Mouse (Mus musculus): ENCODE results near the gene Nprl3. TPM values are rescaled to one million over a fixed set of nuclear protein-coding genes. Genes with fewer than 3 reads are reported as not detected.

Nprl3 gene
- polyA plus RNA-seq, 1 experiment from 2014 or later, result 41.2 TPM

DNA sequence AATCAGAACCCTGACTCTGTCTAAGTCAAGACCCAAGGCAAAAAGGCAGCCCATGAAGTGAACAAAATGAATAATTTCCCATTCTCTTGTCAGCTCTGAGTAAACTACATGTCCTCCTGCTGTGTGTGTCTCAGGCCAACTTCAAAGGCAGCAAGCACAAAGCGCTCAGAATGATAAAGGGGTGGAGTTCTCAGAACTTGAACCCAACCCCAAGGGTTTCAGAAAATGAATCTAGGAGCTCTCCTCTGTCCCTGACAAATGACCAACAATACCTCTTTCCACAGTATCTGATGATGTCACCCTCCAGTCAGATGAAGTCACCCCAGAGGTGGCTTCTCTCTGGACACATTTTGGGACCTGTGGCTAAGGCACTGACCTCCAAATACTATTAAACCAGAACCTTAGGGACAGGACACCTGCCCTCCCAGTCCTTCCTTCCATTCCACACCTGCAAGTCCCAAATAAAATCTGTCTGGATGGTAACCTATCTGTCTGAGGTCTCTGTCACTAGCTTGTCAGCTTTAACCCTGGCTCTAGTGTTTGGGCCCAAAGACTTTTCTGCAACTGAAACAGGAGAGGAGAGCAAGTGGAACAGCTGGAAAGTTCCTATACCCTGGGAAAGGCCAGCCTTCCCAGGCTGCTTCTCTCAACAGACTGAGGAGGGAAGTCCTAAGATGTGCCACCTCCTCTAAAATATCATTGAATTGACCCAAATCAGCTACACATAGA, 14.1 kb upstream of the Nprl3 start:
- 81% methylated on average over 1 of the region's 1 CpGs for WGBS
- H3K4me2 ChIP-seq (replicated peaks), result no peak overlapping the region

DNA sequence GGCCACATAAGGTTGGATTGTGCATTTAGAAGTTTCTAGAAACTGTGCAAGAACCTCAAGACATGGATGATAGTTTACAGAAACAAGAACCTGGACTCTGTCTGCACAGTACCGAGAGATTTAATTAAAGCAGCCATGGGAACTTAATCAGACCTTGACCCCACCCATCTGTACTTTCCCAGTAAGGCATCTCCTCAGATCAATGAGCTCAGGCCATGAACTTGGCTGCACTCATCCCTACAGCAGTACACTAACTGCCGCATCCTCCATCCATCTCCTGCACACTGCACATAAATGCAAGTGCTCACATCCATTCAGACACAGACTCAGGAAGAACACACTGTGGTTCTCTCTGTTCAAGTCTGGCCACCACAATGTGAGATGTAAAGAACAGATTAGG, 13.1 kb upstream of the Nprl3 start:
- Histone ChIP-seq H3K9me3 (replicated peaks) (no peaks in the 10 kb centered on the region), H3K9ac (no peak overlapping the region), H3K4me2 (replicated peaks) (no peak overlapping the region), H3K27ac (replicated peaks) (no peak overlapping the region), H3K4me3 (replicated peaks) (no peak overlapping the region), H3K27me3 (0 out of 2 replicates have a peak, but pooled peaks cover 13% of the 10 kb centered on the region), H3K4me1 (no peaks in the 10 kb centered on the region), H3K36me3 (no peaks in the 10 kb centered on the region)
- ATAC-seq (ENCODE audit: insufficient number of reproducible peaks, low FRiP score, low TSS enrichment, low read depth), result no peak
- 57% methylated on average over 2 of the region's 2 CpGs for WGBS

More for the DNA sequence above, 14.1 kb upstream of the Nprl3 start:
- Histone ChIP-seq H3K9me3 (replicated peaks) (no peaks in the 10 kb centered on the region), H3K9ac (no peak overlapping the region), H3K4me1 (no peaks in the 10 kb centered on the region), H3K36me3 (no peaks in the 10 kb centered on the region), H3K4me3 (replicated peaks) (no peak overlapping the region), H3K27ac (replicated peaks) (no peak overlapping the region), H3K27me3 (0 out of 2 replicates have a peak, but pooled peaks cover 13% of the 10 kb centered on the region)
- ATAC-seq (ENCODE audit: insufficient number of reproducible peaks, low FRiP score, low TSS enrichment, low read depth), result no peak

DNA sequence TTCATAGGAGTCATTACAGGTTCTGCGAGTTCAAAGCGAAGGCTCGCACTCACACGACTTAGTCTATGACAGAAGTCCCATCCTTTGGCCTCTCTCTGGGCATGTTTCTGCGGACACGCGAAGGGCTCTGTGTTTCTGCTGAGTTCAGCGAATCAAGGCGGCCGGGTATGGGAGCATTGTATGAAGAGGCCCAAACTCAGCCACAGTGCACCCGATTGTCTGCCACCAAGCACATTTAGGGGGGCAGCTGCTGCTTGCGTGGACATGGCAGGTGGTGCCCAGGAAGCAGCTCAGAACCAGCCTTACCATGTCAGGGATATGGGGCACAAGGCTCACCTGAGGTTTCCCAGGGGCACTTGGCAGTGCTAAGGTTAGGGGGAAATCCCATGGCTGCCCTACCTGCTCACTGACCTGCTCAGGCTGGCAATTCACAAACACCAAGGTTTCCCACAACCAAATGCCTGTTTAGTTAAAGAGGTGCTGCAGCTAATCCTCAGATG, 11.0 kb upstream of the Nprl3 start:
- H3K4me2 ChIP-seq (replicated peaks), result no peak overlapping the region
- no peak overlapping the region for H3K9ac ChIP-seq
- no peaks in the 10 kb centered on the region for H3K9me3 ChIP-seq (replicated peaks)
- no peak overlapping the region for H3K27ac ChIP-seq (replicated peaks)
- H3K36me3 ChIP-seq, result no peaks in the 10 kb centered on the region
- H3K4me3 ChIP-seq (replicated peaks), result no peak overlapping the region
- no peak for ATAC-seq (ENCODE audit: insufficient number of reproducible peaks, low FRiP score, low TSS enrichment, low read depth)
- no peaks in the 10 kb centered on the region for H3K4me1 ChIP-seq
- WGBS, result 74% methylated on average over 12 of the region's 12 CpGs
- 0 out of 2 replicates have a peak, but pooled peaks cover 13% of the 10 kb centered on the region for H3K27me3 ChIP-seq

DNA sequence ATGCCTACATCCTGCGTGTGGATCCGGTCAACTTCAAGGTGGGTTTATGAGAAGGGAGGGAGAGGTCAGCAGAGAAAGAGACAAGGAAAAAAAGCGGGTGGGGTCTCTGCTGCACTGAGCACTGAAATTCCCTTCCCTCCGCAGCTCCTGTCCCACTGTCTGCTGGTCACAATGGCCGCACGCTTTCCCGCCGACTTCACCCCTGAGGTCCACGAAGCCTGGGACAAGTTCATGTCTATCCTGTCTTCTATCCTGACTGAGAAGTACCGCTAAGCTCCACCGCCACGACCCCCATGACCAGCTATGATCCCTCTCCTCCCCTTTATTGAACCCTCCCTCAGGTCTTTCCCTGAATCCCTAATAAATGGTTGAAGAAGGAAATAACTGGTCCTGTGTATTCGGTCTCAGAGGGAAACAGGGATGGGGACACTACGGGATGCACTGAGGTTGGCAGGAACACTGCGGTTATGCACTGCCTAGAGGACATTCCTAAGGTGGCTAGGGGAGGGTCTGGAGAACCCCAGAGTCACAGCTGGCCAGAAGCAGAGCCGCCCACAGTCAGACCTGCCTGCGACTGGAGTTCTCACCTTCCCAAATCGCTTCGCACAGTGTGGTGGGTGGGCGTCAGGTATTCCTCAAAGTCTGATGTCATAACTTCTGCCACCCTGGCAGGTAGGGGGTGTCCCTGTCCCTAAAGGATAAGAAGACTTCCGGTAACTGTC, 10.4 kb upstream of the Nprl3 start:
- 0 out of 2 replicates have a peak, but pooled peaks cover 13% of the 10 kb centered on the region for H3K27me3 ChIP-seq
- 66% methylated on average over 21 of the region's 21 CpGs for WGBS
- ATAC-seq (ENCODE audit: insufficient number of reproducible peaks, low FRiP score, low TSS enrichment, low read depth), result no peak
- H3K4me3 ChIP-seq (replicated peaks), result no peak overlapping the region
- H3K9me3 ChIP-seq (replicated peaks), result no peaks in the 10 kb centered on the region
- H3K36me3 ChIP-seq, result no peaks in the 10 kb centered on the region
- no peaks in the 10 kb centered on the region for H3K4me1 ChIP-seq
- H3K9ac ChIP-seq, result no peak overlapping the region
- H3K27ac ChIP-seq (replicated peaks), result no peak overlapping the region
- no peak overlapping the region for H3K4me2 ChIP-seq (replicated peaks)

DNA sequence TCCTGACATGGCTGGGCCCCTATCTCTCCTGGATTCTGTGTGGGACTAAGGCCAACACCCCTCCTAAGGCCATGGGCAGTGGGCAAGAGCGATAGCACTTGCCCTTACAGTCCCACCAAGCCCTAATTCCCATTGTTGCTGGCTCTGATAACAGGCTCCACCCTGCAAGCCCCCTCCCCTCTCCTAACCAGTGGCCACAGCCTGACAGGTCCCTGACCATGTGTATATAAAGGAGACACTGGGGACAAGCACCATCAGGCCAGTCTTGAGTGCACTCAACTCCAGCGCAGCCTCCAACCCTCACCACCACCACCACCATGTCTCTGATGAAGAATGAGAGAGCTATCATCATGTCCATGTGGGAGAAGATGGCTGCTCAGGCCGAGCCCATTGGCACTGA, 8.8 kb upstream of the Nprl3 start, which contains the start of gene Hba-x:
Gene Hba-x (plus strand): TSS at position 54 of the 400 bp plus-strand sequence.
- no peak within 1 kb of the TSS for H3K27ac ChIP-seq (replicated peaks)
- no peak within 1 kb of the TSS for H3K4me2 ChIP-seq (replicated peaks)
- no peaks in the 10 kb centered on the region for H3K4me1 ChIP-seq
- H3K9me3 ChIP-seq (replicated peaks), result no peaks in the 10 kb centered on the region
- no peak within 1 kb of the TSS for H3K9ac ChIP-seq
- H3K4me3 ChIP-seq (replicated peaks), result no peak within 1 kb of the TSS
- H3K36me3 ChIP-seq, result no peaks in the 10 kb centered on the region
- 0 out of 2 replicates have a peak, but pooled peaks cover 13% of the 10 kb centered on the region for H3K27me3 ChIP-seq
- 62% methylated on average over 3 of the region's 3 CpGs for WGBS
- ATAC-seq (ENCODE audit: insufficient number of reproducible peaks, low FRiP score, low TSS enrichment, low read depth), result no peak

DNA sequence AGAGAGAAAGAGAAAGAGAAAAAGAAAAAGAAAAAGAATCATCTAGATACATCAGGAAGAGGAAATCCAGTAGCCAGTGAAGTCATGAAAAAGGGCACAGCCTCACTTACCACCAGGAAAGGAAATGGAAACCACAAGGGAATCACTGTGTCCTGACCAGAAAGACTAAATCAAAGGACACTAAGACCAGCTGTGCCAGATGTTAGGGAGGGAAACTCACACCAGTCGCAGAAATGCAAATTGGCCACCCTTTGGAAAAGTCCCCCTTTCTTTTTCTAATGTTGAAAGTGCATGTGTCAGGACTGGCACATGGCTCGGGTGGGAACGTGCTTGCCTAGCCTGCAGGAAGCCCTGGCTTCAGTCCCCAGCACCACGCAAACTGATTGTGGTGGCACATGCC, 3.7 kb upstream of the Nprl3 start:
- H3K4me1 ChIP-seq, result peaks cover 5% of the 10 kb centered on the region
- no peaks in the 10 kb centered on the region for H3K9me3 ChIP-seq (replicated peaks)
- no peak overlapping the region for H3K9ac ChIP-seq
- 31% methylated on average over 4 of the region's 4 CpGs for WGBS
- H3K27me3 ChIP-seq, result no peaks in the 10 kb centered on the region
- H3K4me2 ChIP-seq (replicated peaks), result no peak overlapping the region
- no peak overlapping the region for H3K27ac ChIP-seq (replicated peaks)
- no peaks in the 10 kb centered on the region for H3K36me3 ChIP-seq
- no peak overlapping the region for H3K4me3 ChIP-seq (replicated peaks)
- ATAC-seq (ENCODE audit: insufficient number of reproducible peaks, low FRiP score, low TSS enrichment, low read depth), result no peak

DNA sequence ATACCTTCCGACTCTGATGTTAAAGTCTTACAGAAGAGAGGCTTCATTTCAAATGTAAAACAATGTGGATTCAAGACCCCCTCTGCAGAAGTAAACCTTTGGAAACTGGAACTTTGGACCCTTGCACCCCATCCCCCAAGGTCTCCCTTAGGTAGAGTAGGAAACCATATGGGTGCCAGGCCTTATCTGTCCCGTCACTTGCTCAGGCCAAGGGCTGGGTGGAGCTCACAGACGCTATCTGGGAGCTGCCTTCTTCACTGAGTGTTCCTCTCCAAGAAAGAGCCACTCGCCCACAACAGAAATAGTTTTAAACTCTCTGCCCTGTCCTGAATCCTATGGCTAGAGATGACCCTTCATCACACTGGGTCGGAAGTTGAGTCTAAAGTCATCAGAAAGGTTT, 1.4 kb upstream of the Nprl3 start:
- H3K9me3 ChIP-seq (replicated peaks), result no peaks in the 10 kb centered on the region
- no peak for ATAC-seq (ENCODE audit: insufficient number of reproducible peaks, low FRiP score, low TSS enrichment, low read depth)
- WGBS, result 83% methylated on average over 5 of the region's 5 CpGs
- peaks cover 5% of the 10 kb centered on the region for H3K4me1 ChIP-seq
- H3K27me3 ChIP-seq, result no peaks in the 10 kb centered on the region
- no peak overlapping the region for H3K9ac ChIP-seq
- H3K4me3 ChIP-seq (replicated peaks), result no peak overlapping the region
- no peak overlapping the region for H3K27ac ChIP-seq (replicated peaks)
- no peaks in the 10 kb centered on the region for H3K36me3 ChIP-seq
- no peak overlapping the region for H3K4me2 ChIP-seq (replicated peaks)

DNA sequence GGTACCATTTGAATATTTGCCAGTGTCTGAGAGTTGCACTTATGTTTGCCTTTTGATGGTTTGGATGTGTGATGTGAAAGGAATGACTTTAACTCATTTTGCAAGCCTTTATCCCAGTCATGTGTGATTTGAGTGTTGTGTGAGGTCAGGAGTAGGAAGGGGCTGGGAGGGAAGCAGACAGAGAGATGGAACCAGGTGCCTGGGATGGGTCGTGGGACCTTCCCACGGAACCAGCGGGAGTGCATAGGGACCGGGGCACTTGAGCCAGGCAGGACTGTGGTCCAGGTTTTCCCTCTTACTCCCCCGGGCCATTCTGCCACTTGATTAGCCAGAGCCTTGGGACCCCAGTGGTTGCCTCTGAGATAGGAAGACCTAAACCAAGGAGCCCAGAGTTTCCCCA, 457 bp upstream of the Nprl3 start:
- Histone ChIP-seq H3K4me3 (replicated peaks) (peak overlapping the region; percentile 85), H3K9ac (peak overlapping the region; percentile 92), H3K4me1 (peaks cover 5% of the 10 kb centered on the region), H3K27me3 (no peaks in the 10 kb centered on the region), H3K4me2 (replicated peaks) (peak overlapping the region; percentile 54), H3K9me3 (replicated peaks) (no peaks in the 10 kb centered on the region), H3K36me3 (no peaks in the 10 kb centered on the region), H3K27ac (replicated peaks) (peak overlapping the region; percentile 94)
- ATAC-seq (ENCODE audit: insufficient number of reproducible peaks, low FRiP score, low TSS enrichment, low read depth), result no peak
- WGBS, result 19% methylated on average over 5 of the region's 5 CpGs

DNA sequence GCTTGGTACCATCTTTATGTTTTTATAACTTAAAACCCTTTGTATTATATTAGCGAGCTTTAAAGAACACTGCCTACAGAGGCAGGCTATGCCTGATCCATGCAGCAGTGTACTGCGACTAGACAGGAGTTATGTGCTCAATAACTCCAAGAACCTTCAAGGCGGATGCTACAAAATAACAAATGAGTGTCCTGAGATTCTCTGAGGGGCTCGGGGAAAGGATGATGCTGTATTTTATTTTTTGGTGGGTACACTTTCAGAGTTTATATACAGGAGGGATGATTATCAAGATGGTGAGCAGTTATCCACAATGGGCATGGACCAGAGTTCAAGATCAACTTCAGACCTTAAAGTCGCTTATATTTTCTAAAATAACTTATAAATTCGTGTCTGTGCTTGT, 731 bp downstream of the Nprl3 start:
- Histone ChIP-seq H3K4me1 (peaks cover 5% of the 10 kb centered on the region), H3K27me3 (no peaks in the 10 kb centered on the region), H3K27ac (replicated peaks) (peak overlapping the region; percentile 94), H3K9me3 (replicated peaks) (no peaks in the 10 kb centered on the region), H3K4me2 (replicated peaks) (peak overlapping the region; percentile 54), H3K4me3 (replicated peaks) (peak overlapping the region; percentile 85), H3K36me3 (no peaks in the 10 kb centered on the region; the same call in 1 of the 2 replicates), H3K9ac (peak overlapping the region; percentile 92)
- ATAC-seq (ENCODE audit: insufficient number of reproducible peaks, low FRiP score, low TSS enrichment, low read depth), result no peak
- WGBS, result 23% methylated on average over 6 of the region's 6 CpGs

DNA sequence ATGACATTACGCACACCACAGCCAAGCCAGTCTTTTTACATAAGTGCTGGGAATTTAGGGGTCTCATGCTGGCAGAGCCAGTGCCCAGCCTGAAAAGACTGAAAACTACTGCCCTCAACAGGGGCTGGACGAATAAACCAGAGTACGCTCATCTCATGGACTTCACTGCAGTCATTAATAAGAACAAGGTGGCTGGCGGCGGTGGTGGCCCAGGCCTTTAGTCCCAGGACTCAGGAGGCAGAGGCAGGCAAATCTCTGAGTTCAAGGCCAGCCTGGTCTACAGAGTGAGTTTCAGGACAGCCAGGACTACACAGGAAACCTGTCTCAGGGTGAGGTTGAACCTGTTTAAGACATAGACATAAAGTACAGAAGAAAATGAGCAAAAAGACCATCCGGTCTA, 1.3 kb downstream of the Nprl3 start:
- WGBS, result 93% methylated on average over 6 of the region's 6 CpGs
- H3K4me2 ChIP-seq (replicated peaks), result no peak overlapping the region
- H3K4me1 ChIP-seq, result peaks cover 5% of the 10 kb centered on the region
- ATAC-seq (ENCODE audit: insufficient number of reproducible peaks, low FRiP score, low TSS enrichment, low read depth), result no peak
- H3K9me3 ChIP-seq (replicated peaks), result no peaks in the 10 kb centered on the region
- H3K27me3 ChIP-seq, result no peaks in the 10 kb centered on the region
- H3K9ac ChIP-seq, result no peak overlapping the region
- no peak overlapping the region for H3K4me3 ChIP-seq (replicated peaks)
- H3K36me3 ChIP-seq, result peaks cover under 1% of the 10 kb centered on the region; the same call in 1 of the 2 replicates
- no peak overlapping the region for H3K27ac ChIP-seq (replicated peaks)

DNA sequence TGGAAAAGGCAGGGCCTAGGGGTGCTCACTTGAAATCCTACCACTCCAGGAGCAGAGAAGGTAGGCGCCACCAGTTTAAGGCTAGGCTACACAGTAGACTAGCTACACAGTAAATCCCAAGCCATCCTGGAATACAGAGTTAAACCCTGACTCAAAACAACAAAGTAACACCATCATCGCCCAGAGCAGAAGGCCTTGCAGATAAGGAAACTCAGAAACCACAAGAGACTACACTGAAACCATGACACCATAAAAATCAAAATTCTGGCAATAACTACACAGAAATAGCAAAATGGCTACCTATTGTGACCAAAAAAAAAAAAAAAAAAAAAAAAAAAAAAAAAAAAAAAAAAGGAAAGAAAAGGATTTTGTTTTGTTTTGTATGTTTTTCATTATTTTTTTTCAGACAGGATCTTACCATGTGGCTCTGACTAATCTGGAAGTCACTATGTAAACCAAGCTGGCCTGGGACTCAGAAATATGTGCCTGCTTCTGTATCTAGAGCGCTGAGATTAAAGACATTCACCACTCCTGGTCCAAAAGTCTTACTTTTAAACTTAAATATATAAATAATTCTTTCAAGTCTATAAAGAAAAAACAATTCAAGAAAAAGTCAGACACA, 2.3 kb downstream of the Nprl3 start:
- H3K4me3 ChIP-seq (replicated peaks), result no peak overlapping the region
- peaks cover 5% of the 10 kb centered on the region for H3K36me3 ChIP-seq
- 78% methylated on average over 3 of the region's 3 CpGs for WGBS
- no peaks in the 10 kb centered on the region for H3K27me3 ChIP-seq
- peaks cover 5% of the 10 kb centered on the region for H3K4me1 ChIP-seq
- H3K9ac ChIP-seq, result no peak overlapping the region
- no peaks in the 10 kb centered on the region for H3K9me3 ChIP-seq (replicated peaks)
- no peak overlapping the region for H3K27ac ChIP-seq (replicated peaks)
- H3K4me2 ChIP-seq (replicated peaks), result no peak overlapping the region
- no peak for ATAC-seq (ENCODE audit: insufficient number of reproducible peaks, low FRiP score, low TSS enrichment, low read depth)

All from embryonic facial prominence, embryonic 15.5 days (tissue).